Mouse (Mus musculus): ENCODE data around the gene 4430402I18Rik. TPM values are rescaled to one million over a fixed set of nuclear protein-coding genes. Genes with fewer than 3 reads are reported as not detected.

The 4430402I18Rik gene
- polyA plus RNA-seq, 1 experiment = not detected

DNA sequence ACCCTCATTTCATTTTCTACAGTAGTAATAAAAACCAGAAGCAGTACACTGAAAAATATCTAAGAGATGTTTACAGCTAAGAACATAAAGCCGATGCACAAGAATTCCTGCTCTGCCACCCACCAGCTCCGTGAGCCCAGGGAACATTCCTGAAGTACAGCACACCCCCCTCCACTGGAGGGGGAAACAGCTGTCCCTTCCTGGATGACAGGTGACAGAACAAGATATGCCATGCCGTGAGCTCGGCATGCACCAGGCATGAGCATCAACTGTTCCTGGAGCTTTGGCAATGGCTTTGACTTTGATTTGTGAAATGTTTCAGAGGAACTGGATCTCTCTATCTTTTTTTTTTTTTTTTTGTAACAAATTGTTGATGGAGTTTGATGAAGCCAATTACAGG is 20.8 kb downstream of the 4430402I18Rik start:
- Histone ChIP-seq H3K36me3 (ENCODE audit: control insufficient read depth) (no peaks in the 10 kb centered on the region), H3K27me3 (ENCODE audit: control insufficient read depth) (0 out of 2 replicates have a peak, but pooled peaks cover 2% of the 10 kb centered on the region), H3K9me3 (ENCODE audit: control insufficient read depth, low read length) (no peaks in the 10 kb centered on the region), H3K4me1 (ENCODE audit: control insufficient read depth) (no peaks in the 10 kb centered on the region), H3K4me3 (replicated peaks) (no peak overlapping the region)
- TF ChIP-seq TAL1 (IDR thresholded peaks at IDR 0.05; ENCODE audit: low read length) = no peak
- no peak for TF ChIP-seq GATA1 (IDR thresholded peaks at IDR 0.05; ENCODE audit: low read length)

DNA sequence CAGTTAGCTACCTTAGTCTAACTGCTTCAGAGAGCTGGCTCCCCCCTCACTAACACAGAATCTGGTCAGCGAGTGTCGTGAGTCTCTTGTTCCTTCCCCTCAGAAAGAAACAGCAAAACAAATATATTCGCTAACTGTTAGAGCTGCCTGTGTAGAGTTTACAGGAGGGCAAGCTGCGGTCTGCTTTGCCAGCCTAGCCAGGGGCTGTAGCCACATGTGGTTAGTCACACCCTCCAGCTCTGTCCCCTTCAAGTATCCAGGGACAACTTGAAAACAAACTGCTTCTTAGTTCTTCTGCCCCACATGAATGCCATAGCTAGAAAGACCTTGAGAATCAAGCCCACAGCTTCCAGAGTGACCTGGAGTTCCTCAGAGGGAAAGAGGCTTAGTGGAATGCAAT is 26.3 kb downstream of the 4430402I18Rik start:
- H3K4me3 ChIP-seq (replicated peaks) = no peak overlapping the region
- no peaks in the 10 kb centered on the region for H3K9me3 ChIP-seq (ENCODE audit: control insufficient read depth, low read length)
- H3K36me3 ChIP-seq (ENCODE audit: control insufficient read depth) = no peaks in the 10 kb centered on the region
- no peaks in the 10 kb centered on the region for H3K4me1 ChIP-seq (ENCODE audit: control insufficient read depth)
- H3K27me3 ChIP-seq (ENCODE audit: control insufficient read depth) = 0 out of 2 replicates have a peak, but pooled peaks cover 2% of the 10 kb centered on the region
- TF ChIP-seq TAL1 (IDR thresholded peaks at IDR 0.05; ENCODE audit: low read length) (no peak), GATA1 (IDR thresholded peaks at IDR 0.05; ENCODE audit: low read length) (no peak)

DNA sequence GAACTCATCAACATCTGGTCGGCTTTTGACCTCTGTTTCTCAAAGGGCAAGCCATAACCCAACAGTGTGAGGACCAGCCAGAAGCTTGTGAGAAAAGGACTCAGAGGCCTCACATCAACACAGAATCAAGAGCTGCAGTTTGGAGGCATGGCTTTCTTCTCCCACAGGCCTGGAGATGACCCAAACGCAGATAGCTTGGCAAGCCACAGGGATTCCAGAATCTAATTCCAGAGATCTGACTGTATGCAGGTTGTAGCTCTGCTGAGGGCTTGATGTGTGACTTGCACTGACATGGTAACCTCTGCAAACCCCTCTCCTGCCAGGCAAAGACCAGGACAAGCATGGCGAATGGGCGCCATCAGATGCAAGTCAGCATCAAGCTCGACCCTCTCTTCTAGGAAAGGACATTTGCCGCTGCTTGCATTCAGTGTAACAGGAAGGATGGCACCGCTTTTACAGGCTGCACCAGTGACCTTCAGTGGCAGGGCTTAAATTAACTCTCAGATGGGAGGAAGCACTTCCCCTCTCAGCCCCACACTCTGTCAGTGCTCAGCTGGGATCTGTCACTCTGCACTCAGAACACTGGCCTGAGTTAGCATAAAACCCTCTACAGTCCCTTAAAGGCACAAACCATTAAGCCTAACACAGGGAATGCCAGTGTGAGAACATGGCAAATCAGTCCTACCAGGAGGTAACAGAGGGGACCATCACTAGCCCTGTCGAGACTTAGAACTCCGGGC is 27.3 kb downstream of the 4430402I18Rik start:
- no peak overlapping the region for H3K4me3 ChIP-seq (replicated peaks)
- H3K36me3 ChIP-seq (ENCODE audit: control insufficient read depth) = no peaks in the 10 kb centered on the region
- no peaks in the 10 kb centered on the region for H3K9me3 ChIP-seq (ENCODE audit: control insufficient read depth, low read length)
- 0 out of 2 replicates have a peak, but pooled peaks cover 2% of the 10 kb centered on the region for H3K27me3 ChIP-seq (ENCODE audit: control insufficient read depth)
- H3K4me1 ChIP-seq (ENCODE audit: control insufficient read depth) = no peaks in the 10 kb centered on the region
- TF ChIP-seq TAL1 (IDR thresholded peaks at IDR 0.05; ENCODE audit: low read length) (no peak), GATA1 (IDR thresholded peaks at IDR 0.05; ENCODE audit: low read length) (no peak)

DNA sequence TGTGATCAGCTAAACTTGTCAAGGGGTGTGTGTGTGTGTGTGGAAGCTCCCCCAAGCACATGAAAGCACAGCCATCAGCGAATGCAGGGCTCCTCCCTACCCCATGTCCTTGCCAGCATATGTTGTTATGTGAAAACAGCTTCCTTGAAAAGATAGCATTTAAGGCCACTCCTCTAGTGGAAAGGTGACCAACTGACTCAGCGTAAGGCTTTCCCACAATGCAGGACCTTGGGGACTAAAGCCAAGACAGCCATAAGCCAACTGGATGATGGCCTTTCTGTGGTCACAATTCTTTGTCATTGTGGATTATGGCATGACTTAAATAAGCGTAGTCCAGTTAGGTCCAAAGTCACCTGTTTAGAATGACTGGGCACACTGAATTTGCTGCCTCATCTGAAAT is 32.7 kb downstream of the 4430402I18Rik start:
- no peaks in the 10 kb centered on the region for H3K9me3 ChIP-seq (ENCODE audit: control insufficient read depth, low read length)
- H3K4me1 ChIP-seq (ENCODE audit: control insufficient read depth) = no peaks in the 10 kb centered on the region
- H3K36me3 ChIP-seq (ENCODE audit: control insufficient read depth) = no peaks in the 10 kb centered on the region
- H3K27me3 ChIP-seq (ENCODE audit: control insufficient read depth) = no peaks in the 10 kb centered on the region
- TF ChIP-seq GATA1 (IDR thresholded peaks at IDR 0.05; ENCODE audit: low read length) = no peak
- no peak for TF ChIP-seq TAL1 (IDR thresholded peaks at IDR 0.05; ENCODE audit: low read length)
- no peak overlapping the region for H3K4me3 ChIP-seq (replicated peaks)

DNA sequence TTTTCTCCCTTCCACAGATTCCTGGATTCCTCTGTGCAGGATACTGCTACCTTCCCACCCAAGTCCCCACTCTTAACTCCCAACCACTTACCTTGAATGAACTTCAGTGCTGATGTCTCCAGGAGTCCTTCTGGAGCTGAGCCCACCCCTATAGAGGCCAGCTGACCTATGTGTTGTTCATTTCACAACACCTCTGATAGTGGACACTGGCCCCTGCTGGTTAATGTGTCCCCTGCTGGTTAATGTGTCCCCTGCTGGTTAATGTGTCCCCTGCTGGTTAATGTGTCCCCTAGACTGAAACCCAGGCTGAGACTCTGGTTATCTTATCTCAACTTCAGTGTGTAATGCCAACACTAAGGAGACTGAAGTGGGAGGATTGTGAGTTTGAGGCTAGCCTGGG is 38.6 kb downstream of the 4430402I18Rik start:
- H3K4me3 ChIP-seq (replicated peaks) = no peak overlapping the region
- H3K27me3 ChIP-seq (ENCODE audit: control insufficient read depth) = no peaks in the 10 kb centered on the region
- no peaks in the 10 kb centered on the region for H3K4me1 ChIP-seq (ENCODE audit: control insufficient read depth)
- no peaks in the 10 kb centered on the region for H3K36me3 ChIP-seq (ENCODE audit: control insufficient read depth)
- no peaks in the 10 kb centered on the region for H3K9me3 ChIP-seq (ENCODE audit: control insufficient read depth, low read length)
- no peak for TF ChIP-seq GATA1 (IDR thresholded peaks at IDR 0.05; ENCODE audit: low read length)
- TF ChIP-seq TAL1 (IDR thresholded peaks at IDR 0.05; ENCODE audit: low read length) = no peak

DNA sequence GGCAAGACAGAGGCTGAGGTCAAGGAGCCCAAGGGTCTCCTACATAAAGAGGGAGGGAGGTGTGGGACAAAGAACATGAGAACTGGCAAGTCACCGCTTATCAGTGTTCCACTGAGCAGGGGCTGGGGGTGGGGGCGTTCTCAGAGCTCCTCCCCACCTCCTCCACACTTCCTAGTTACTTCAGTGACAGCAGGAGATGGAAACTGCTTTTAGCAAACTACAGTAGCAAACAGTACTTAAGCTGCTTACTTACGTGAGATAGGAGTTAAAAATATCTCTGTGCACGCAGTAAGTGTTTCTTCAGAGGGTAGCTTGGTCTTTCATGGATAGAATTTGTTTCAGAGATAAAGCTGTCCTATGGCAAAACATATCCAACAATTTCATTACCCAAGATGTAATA is 40.2 kb downstream of the 4430402I18Rik start:
- TF ChIP-seq GATA1 (IDR thresholded peaks at IDR 0.05; ENCODE audit: low read length) (no peak), TAL1 (IDR thresholded peaks at IDR 0.05; ENCODE audit: low read length) (no peak)

DNA sequence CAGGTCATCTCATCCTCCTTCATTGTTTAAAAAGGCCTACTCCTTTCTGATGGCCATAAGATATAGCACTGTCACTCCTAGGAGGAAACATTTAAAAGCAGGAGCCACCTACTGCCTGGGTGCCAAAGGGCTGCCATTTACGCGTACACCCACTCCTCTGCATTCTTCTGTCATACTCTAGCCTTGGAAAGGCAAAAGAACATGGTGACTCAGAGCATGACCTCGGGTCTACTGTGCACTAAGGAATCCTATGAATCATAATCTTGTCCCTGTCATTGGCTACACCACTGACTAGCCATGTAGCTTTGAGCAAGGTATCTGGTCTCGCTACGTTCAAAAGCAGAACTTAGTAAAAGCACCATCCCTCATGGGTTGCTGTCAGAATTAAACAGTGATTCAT is 41.2 kb downstream of the 4430402I18Rik start:
- no peak for TF ChIP-seq TAL1 (IDR thresholded peaks at IDR 0.05; ENCODE audit: low read length)
- TF ChIP-seq GATA1 (IDR thresholded peaks at IDR 0.05; ENCODE audit: low read length) = no peak
- H3K27me3 ChIP-seq (ENCODE audit: control insufficient read depth) = no peaks in the 10 kb centered on the region
- H3K4me1 ChIP-seq (ENCODE audit: control insufficient read depth) = no peaks in the 10 kb centered on the region

More for the DNA sequence above, 40.2 kb downstream of the 4430402I18Rik start:
- H3K4me3 ChIP-seq (replicated peaks) = no peak overlapping the region
- H3K9me3 ChIP-seq (ENCODE audit: control insufficient read depth, low read length) = no peaks in the 10 kb centered on the region
- H3K36me3 ChIP-seq (ENCODE audit: control insufficient read depth) = no peaks in the 10 kb centered on the region
- H3K4me1 ChIP-seq (ENCODE audit: control insufficient read depth) = no peaks in the 10 kb centered on the region
- H3K27me3 ChIP-seq (ENCODE audit: control insufficient read depth) = no peaks in the 10 kb centered on the region

DNA sequence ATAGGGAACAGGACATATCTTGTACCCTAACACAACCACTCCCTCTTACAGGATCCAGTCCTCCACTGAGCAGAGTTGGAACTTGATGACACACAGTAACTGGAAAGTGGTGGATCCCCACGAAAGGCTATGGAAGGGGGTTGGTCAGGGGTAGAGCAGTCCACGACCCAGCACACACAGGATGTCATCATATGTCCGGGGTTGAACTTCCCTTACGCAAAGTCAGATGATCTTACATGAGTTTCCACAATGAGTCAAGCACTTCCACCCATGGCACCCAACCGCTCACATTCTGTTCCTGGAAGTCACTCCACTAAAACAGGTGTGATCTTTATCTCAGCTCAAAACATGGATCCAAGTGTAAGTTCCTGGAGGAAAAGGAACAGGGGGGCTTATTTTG is 49.8 kb downstream of the 4430402I18Rik start:
- Histone ChIP-seq H3K4me1 (ENCODE audit: control insufficient read depth) (no peaks in the 10 kb centered on the region), H3K9me3 (ENCODE audit: control insufficient read depth, low read length) (no peaks in the 10 kb centered on the region), H3K36me3 (ENCODE audit: control insufficient read depth) (no peaks in the 10 kb centered on the region), H3K4me3 (replicated peaks) (no peak overlapping the region), H3K27me3 (ENCODE audit: control insufficient read depth) (no peaks in the 10 kb centered on the region; the same call in 1 of the 2 replicates)
- no peak for TF ChIP-seq GATA1 (IDR thresholded peaks at IDR 0.05; ENCODE audit: low read length)
- TF ChIP-seq TAL1 (IDR thresholded peaks at IDR 0.05; ENCODE audit: low read length) = no peak

More for the DNA sequence above, 41.2 kb downstream of the 4430402I18Rik start:
- H3K4me3 ChIP-seq (replicated peaks) = no peak overlapping the region
- no peaks in the 10 kb centered on the region for H3K9me3 ChIP-seq (ENCODE audit: control insufficient read depth, low read length)
- H3K36me3 ChIP-seq (ENCODE audit: control insufficient read depth) = no peaks in the 10 kb centered on the region

DNA sequence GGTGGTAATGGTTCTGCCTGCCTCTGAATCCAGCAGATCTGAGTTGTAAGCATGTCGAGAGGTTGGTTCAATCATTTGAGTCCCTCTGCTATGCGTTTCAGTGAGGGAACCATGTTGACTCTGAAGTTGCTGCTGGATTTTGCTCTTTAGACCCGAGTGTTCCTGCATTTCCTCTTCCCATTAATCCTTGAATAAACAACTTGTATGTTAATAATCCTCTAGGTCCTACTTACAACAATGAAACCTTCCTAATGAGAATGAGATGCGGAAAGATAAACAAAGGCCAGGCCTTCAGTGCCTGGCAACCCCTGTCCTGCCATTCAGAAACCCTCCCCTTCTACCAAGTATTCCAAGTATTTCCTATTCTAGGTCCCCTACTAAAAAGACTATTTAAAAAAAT is 51.1 kb downstream of the 4430402I18Rik start:
- no peaks in the 10 kb centered on the region for H3K9me3 ChIP-seq (ENCODE audit: control insufficient read depth, low read length)
- no peaks in the 10 kb centered on the region; the same call in 1 of the 2 replicates for H3K27me3 ChIP-seq (ENCODE audit: control insufficient read depth)
- no peak overlapping the region for H3K4me3 ChIP-seq (replicated peaks)
- H3K4me1 ChIP-seq (ENCODE audit: control insufficient read depth) = no peaks in the 10 kb centered on the region
- H3K36me3 ChIP-seq (ENCODE audit: control insufficient read depth) = no peaks in the 10 kb centered on the region
- TF ChIP-seq GATA1 (IDR thresholded peaks at IDR 0.05; ENCODE audit: low read length) = no peak
- no peak for TF ChIP-seq TAL1 (IDR thresholded peaks at IDR 0.05; ENCODE audit: low read length)

Measured in erythroblast, embryonic 14.5 days (primary cell).